Mouse (Mus musculus): ENCODE results near the gene Met.

DNA sequence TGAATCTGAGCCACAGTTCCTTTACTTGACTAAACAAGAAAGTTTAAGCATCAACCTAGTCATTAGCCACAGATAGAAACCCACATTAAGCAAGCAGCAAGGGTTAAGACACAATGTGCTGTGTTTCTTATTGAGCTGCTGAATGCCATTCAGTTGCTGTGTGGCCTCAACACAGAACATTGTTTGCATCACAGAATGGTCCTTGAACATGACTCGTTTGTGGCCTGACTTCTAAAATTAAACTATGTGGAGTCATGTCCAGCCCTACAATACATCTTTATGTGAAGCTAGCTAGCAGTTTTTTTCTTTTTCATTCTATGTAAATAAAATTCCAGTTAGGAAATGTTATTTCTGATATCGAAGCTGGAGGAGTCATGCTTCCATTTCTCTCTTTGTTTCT, 27.2 kb downstream of the Met start:
- no peak for TF ChIP-seq POLR2A (IDR thresholded peaks at IDR 0.05; ENCODE audit: low read depth, low read length)
- no peak for TF ChIP-seq CTCF (IDR thresholded peaks at IDR 0.05; ENCODE audit: extremely low read depth, insufficient read length, insufficient replicate concordance, low read depth, low read length)
